Mouse (Mus musculus) pancreas, adult 10 weeks (tissue): ENCODE data around the gene Efcab7. TPM values are rescaled to one million over a fixed set of nuclear protein-coding genes. Genes with fewer than 3 reads are reported as not detected.

Experiments
- polyA plus RNA-seq: library from polyadenylated mRNA; stranded (reverse); fragments of 350-450 nt; fragmentation: Illumina TruSeq; extraction: RNeasy Lipid Tissue Mini Kit (QIAGEN cat#74804); gene quantifications from one replicate; pipeline ENCODE4 v1.2.3, GENCODE M21; 2015; ENCODE audit warnings: low read depth, low replicate concordance; ENCODE audit not compliant: insufficient read depth

The Efcab7 gene
- 1.2 TPM for polyA plus RNA-seq

GRCm38 (mm10) chr4:99829094-99830073, at the start of gene Efcab7:
Efcab7 (plus strand) TSS chr4:99829198.

GRCm38 (mm10) chr4:99929149-99929612, 100.2 kb downstream of the Efcab7 start, which contains the start of gene Pgm1:
Pgm1 (plus strand) TSS chr4:99929414.

GRCm38 (mm10) chr4:99929613-99930517, 100.9 kb downstream of the Efcab7 start, which contains the start of gene Itgb3bp:
Itgb3bp (minus strand) TSS chr4:99929813.

Other genes starting within 250 kb of the Efcab7 start
- gene Foxd3, start 172.9 kb upstream of the Efcab7 start, polyA plus RNA-seq, result not detected
- gene Alg6, start 113.5 kb upstream of the Efcab7 start, polyA plus RNA-seq, result 2.3 TPM
- 6.9 TPM for gene Pgm1, start 100.2 kb downstream of the Efcab7 start, polyA plus RNA-seq
- gene Itgb3bp, start 100.6 kb downstream of the Efcab7 start, polyA plus RNA-seq, result 2.5 TPM